Mouse (Mus musculus) gastrocnemius, postnatal 4 days (tissue): Measurements from ENCODE around the gene Iqub. TPM values are rescaled to one million over a fixed set of nuclear protein-coding genes. Genes with fewer than 3 reads are reported as not detected.
A peak's percentile ranks its signal among the peaks of the same experiment; 100 is the strongest.

Experiments used
- DNase-seq, 2 experiments: peaks; one replicate each; pipeline ENCODE4 v3.0.0; 2021 to 2022; ENCODE audit warnings: low spot score in 2 of 2, mixed read lengths in 2 of 2
- long read RNA-seq, 2 experiments: library from polyadenylated mRNA; stranded (forward); transcript quantifications; one replicate each; pipeline ENCODE4 v2.0.0; 2021
- total RNA-seq, 2 experiments: library from RNA; stranded (reverse); gene quantifications; 2 replicates each; pipeline ENCODE4 v1.2.3; 2021

Iqub gene
- under 1 TPM; 0.10 to 0.12 TPM for total RNA-seq
- long read RNA-seq, experiment 1 = 0 reads
- long read RNA-seq, experiment 2 = 0 reads

- peak in 1 of 2 experiments; percentile 49 for DNase-seq
Measured at GRCm38 (mm10) chr6:24514552-24515284, at the start of gene Iqub. Iqub (minus strand) TSS chr6:24515067.

- DNase-seq = no peak
Measured at GRCm38 (mm10) chr6:24564081-24564480, 49.2 kb upstream of the Iqub start.

DNA sequence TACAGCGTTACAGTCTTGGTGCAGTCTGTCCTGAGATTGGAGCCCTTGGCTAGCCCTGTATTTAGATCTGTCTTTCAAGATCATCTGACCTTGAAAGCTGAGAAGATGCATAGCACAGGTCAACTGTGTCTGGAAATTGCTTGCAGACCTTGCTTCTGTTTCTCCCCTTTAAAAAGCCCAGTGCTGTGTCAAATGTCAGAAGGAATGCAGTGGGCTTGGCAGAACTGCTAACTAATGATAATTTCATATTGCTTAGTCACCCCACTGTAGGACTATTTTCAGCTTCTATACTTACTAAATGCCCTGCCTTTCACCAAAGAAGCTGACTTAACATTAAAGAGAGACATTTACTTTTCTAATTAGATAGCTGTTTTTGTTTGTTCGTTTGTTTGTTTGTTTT is 40.6 kb upstream of the Iqub start:
- no peak for DNase-seq

DNA sequence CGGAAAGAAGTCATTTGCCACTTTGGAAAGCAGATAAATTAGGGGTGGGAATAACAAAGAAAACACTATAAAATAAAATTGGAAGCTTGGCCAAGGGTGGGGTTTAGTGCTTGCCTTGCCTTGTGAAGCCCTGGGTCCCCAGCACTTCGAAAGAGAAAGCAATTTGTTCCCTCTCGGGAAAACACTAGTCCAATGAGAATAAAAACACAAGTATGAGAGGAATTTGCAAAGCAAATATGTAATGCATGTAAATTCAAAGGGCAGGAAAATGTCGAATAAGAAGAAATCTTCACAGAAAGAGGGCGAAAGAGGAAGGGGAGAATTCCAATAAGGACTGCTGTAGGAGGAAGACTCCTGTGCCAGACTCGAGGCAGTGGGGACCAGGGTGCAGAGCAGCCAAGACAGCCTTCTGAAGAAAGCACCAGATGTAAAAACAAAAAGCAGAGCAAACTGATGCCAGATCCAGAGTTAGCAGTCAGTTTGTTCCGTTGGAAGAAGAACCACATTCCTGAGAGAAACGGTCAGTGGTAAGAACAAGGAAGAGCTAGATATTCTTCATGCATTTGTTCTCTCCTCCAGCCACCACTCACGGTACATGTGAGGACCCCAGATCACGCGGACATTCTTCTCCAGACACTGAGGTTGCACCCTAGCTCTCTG is 39.7 kb upstream of the Iqub start:
- peak in 1 of 2 experiments; percentile 33 for DNase-seq

- no peak for DNase-seq
Measured at GRCm38 (mm10) chr6:24552046-24552445, 37.2 kb upstream of the Iqub start.

- DNase-seq = no peak
Measured at GRCm38 (mm10) chr6:24549801-24550200, 34.9 kb upstream of the Iqub start.

GRCm38 (mm10) chr6:24546716-24547420 is 32.0 kb upstream of the Iqub start:
- DNase-seq = no peak

DNA sequence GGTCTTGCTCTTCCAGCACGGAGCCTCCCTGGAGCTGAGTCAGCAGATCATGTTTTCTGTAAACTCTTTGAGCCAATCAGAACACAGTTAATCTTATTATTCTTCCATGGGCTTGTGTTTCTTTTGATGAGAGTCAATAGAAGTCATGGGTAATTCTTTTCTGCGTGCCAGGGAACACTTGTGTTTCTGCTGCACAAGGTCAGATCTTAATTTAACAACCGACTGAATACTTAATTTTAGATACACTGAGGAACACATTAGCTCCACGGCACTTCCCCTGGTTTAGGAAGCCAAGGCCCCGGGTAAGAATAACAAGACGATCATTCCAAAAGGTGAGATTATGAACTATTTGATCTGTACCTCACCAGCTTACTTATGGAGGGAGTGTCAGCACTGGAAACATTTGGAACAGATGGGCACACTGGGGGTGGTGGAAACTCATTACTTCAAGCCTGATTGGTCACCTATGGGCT is 28.3 kb upstream of the Iqub start:
- DNase-seq = no peak

GRCm38 (mm10) chr6:24542393-24542792 is 27.5 kb upstream of the Iqub start:
- no peak for DNase-seq

GRCm38 (mm10) chr6:24540106-24540505 is 25.2 kb upstream of the Iqub start:
- DNase-seq = no peak

DNA sequence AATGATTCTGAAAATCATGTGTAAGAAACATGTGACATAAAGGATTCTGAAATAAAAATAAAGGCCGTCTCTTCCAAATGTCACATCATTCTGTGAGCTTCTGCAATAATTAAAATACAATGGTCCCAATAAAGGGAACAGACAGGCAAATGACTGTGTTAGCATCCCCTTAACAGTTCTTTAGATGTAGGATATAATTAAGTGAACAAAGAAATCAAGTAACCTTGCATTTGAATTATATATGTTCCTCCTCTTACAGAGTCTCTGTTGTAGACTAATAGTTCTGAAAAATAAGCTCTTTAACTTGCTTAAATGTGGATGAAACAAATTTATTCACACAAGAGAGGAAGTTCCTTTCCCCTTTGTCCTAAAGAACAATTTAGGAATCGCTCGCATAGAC is 23.6 kb upstream of the Iqub start:
- no peak for DNase-seq

DNA sequence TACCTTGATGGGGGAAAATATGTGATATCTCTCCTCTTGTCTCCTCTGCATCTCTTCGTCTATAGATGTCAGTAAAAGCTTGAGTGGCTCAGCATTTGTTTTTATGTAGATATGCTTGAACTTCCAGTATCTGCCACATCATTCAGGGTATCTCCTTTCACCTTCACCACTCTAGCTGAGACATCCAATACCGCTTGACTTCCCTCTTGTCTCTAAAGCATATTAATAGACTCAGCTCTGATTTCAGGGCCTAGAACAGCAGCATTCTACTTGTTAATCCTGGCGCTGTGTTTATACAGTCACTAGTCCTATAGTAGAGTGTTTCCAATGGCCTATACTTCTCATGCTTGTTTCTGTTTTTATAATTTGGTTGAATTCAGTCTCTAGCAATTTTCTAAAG is 17.9 kb upstream of the Iqub start:
- no peak for DNase-seq

- DNase-seq = peak in 1 of 2 experiments; percentile 12
Measured at GRCm38 (mm10) chr6:24530711-24531420, 16.0 kb upstream of the Iqub start.

DNA sequence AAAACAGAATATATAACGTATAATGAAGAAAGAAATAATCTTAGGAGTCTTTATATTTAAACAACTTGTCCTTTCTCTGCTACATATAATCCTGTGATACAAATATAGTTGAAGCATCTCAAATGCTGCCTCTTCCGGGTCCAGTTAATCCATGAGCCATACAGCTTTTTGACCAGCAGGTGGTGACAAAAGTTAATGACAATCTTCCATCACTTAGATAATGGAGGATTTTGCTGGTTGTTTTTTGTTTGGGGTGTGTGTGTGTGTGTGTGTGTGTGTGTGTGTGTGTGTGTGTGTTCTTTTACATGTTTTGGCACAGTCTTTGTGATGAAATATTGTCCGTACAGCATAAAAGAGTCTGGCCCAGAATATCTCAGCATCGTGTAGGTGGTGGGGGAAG is 15.3 kb upstream of the Iqub start:
- peak in 1 of 2 experiments; percentile 37 for DNase-seq

GRCm38 (mm10) chr6:24528064-24528243 is 13.1 kb upstream of the Iqub start, which contains the start of gene Asb15:
Asb15 (plus strand) TSS chr6:24528144.
- no peak for DNase-seq

GRCm38 (mm10) chr6:24527155-24528063 is 12.5 kb upstream of the Iqub start, which contains the start of gene Ndufa5:
Ndufa5 (minus strand) TSS chr6:24528013.
- peak; percentile 74 to 90 for DNase-seq

GRCm38 (mm10) chr6:24525705-24526104 is 10.8 kb upstream of the Iqub start:
- DNase-seq = no peak

GRCm38 (mm10) chr6:24516197-24516596 is 1.3 kb upstream of the Iqub start:
- no peak for DNase-seq

DNA sequence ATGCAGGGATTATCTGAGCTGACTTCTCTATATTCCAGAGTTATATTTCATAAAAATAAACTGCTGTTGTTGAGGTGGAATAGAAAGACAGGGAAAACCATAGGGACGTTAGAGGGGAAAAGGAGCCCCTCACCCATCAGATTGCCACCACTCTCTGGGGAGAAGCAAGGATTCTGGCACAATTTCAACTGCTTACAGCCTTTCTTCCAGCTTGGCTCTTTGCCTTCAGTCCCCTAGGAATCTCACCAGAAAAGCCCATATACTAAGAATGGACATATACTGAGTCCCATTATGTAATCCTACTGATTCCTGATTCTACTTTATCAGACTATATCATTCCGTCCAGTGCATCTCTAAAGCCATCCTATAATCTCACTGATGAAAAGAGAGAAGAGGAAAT is 10.7 kb downstream of the Iqub start:
- no peak for DNase-seq

DNA sequence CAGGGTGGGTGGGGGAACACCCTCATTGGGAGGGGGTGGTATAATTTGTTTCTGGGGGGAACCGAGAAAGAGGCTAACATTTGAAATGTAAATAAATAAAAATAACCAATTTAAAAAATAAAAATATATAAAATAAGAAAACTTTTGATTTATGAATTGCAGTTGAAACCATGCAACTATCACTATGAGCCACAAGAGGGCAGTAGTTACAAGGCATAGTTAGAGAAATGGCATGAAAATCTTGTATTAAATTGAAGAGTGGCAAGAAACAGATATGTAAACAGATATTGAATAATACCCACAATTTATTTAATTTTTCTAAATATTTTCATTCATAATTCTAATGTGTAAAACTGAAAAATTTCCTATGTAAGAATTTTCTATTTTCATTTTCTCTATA is 24.5 kb downstream of the Iqub start:
- no peak for DNase-seq

DNA sequence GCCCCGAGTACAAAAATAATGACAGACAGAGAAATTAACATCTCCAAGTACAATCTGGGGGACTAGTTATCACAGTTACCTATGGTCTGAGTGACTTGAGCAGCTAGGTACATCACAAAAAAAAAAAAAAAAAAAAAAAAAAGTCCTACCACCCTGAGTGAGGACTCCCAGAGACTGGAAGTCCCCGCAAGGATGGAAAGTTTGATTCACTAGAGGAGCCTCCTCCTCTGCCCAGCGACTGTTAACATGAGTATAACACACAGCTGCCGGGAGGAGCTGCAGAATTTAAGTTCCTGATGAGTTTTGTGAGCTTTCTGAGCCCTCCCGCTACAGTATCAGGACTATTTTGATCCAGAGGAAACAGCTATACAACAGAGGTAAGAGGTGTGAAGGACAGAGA is 28.3 kb downstream of the Iqub start:
- DNase-seq = no peak
